In the genomic region with DNA sequence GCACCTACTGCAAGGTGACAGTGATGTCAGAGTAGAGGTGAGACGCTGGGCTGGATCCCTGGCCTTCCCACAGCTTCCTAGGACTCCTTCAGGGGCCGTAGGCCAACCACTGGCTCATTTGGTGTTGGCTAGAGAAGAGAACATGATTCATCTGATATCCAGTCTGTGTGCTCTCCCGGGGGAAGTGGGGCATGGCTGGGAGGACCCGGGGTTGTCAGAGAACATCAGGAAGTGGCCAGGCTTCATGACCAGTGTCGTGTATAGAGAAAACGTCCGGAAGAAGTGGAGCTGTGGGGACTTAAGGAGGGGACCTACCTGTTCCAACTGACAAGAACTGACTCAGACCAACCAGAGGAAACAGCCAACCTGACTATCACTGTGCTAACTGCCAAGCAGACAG, we compare ENCODE assay signal across 23 mouse cellular contexts. TPM values are rescaled to one million over a fixed set of nuclear protein-coding genes. Genes with fewer than 3 reads are reported as not detected.
DNase-seq lines count a peak whose midpoint lies in the region; ATAC-seq lines count a peak whose summit lies in the region.
"Had no signal": no experiment of that assay in that cellular context is flagged by ENCODE, and none has a peak within 500 bp of the region (broad histone marks: within the 10 kb centered on the region; RNA-seq: fewer than 3 reads in every experiment).

No protein-coding gene starts in this region.

- H3K4me1 ChIP-seq in midbrain, embryonic 11.5 days (ENCODE audit: control insufficient read depth, insufficient read depth, low read length), result no peaks in the 10 kb centered on the region
- H3K4me1 ChIP-seq in midbrain, embryonic 13.5 days (replicated peaks), result no peaks in the 10 kb centered on the region

- no peak overlapping the region for H3K27ac ChIP-seq in midbrain, embryonic 11.5 days (ENCODE audit: low read depth, low read length)
- H3K27ac ChIP-seq in midbrain, embryonic 13.5 days, result no peak overlapping the region

- DNase-seq in midbrain, embryonic 11.5 days (ENCODE audit: low spot score, missing footprints), result peak; percentile 59
- DNase-seq in 3T3-L1 (ENCODE audit: low read depth, low spot score) (peak; percentile 31), 416B (ENCODE audit: low read depth) (peak; percentile 76)
- no peak for DNase-seq in cerebellum, postnatal 14 days
- DNase-seq in kidney, postnatal 4 days, result no peak
- DNase-seq: adrenal gland, adult 2 months; adrenal gland, adult 8-10 months; adrenal gland, postnatal 10 days; adrenal gland, postnatal 14 days; adrenal gland, postnatal 25 days; adrenal gland, postnatal 36 days; B cell, adult 2 months; cerebellum, adult 11 months; cerebellum, adult 11-12 months; cerebellum, adult 18-20 months; cerebellum, adult 2 months; cerebellum, adult 8-10 months had no signal

- ATAC-seq in midbrain, embryonic 11.5 days (ENCODE audit: low FRiP score), result no peak
- no peak for ATAC-seq in midbrain, embryonic 13.5 days
- ATAC-seq: activated CD4-positive, CD25-positive, alpha-beta regulatory T cell, adult 4 months; CD4-positive, CD25-positive, alpha-beta regulatory T cell, adult 4 months; Patski had no signal

- H3K27me3 ChIP-seq in midbrain, embryonic 11.5 days (ENCODE audit: control insufficient read depth, insufficient read depth, low read length), result no peaks in the 10 kb centered on the region; the same call in 1 of the 2 replicates
- peaks cover under 1% of the 10 kb centered on the region for H3K27me3 ChIP-seq in midbrain, embryonic 13.5 days
- H3K27me3 ChIP-seq: Patski had no signal

- no peak overlapping the region for H3K9ac ChIP-seq in midbrain, embryonic 11.5 days (ENCODE audit: low read length)
- no peak overlapping the region for H3K9ac ChIP-seq in midbrain, embryonic 13.5 days (replicated peaks)

- WGBS in midbrain, embryonic 11.5 days, result 91% methylated on average over 7 of the region's 7 CpGs
- 91% methylated on average over 7 of the region's 7 CpGs for WGBS in midbrain, embryonic 13.5 days

- no peaks in the 10 kb centered on the region for H3K9me3 ChIP-seq in midbrain, embryonic 11.5 days (ENCODE audit: control insufficient read depth, low read length)
- no peaks in the 10 kb centered on the region for H3K9me3 ChIP-seq in midbrain, embryonic 13.5 days
- H3K9me3 ChIP-seq: G1E had no signal

- no peak overlapping the region for H3K4me2 ChIP-seq in midbrain, embryonic 11.5 days
- H3K4me2 ChIP-seq in midbrain, embryonic 13.5 days (replicated peaks), result no peak overlapping the region

- no peaks in the 10 kb centered on the region for H3K36me3 ChIP-seq in midbrain, embryonic 11.5 days (ENCODE audit: control insufficient read depth, insufficient read depth, low read length)
- H3K36me3 ChIP-seq in midbrain, embryonic 13.5 days, result no peaks in the 10 kb centered on the region
- H3K36me3 ChIP-seq: G1E had no signal

- no peak overlapping the region for H3K4me3 ChIP-seq in midbrain, embryonic 11.5 days (ENCODE audit: low read depth, low read length)
- H3K4me3 ChIP-seq in midbrain, embryonic 13.5 days (replicated peaks), result no peak overlapping the region

RNA-seq across cellular contexts. Expression of gene Spint1, which starts 8.1 kb away (rescaled TPM):
- polyA plus RNA-seq in midbrain, embryonic 11.5 days (2014; fragmentation: Nextera tagmentation; extraction: Ambion mirVana), result 1.1 and 1.2 TPM in 2 replicates
- 0.34 and 0.48 TPM in 2 replicates for polyA plus RNA-seq in midbrain, embryonic 13.5 days (2015; fragmentation: Nextera tagmentation; extraction: Ambion mirVana)
- polyA plus RNA-seq: activated CD4-positive, CD25-positive, alpha-beta regulatory T cell, adult 4 months; CD4-positive, CD25-positive, alpha-beta regulatory T cell, adult 4 months; G1E had no signal

RNA-seq across cellular contexts. Expression of gene Ppp1r14d, which starts 15.5 kb away (rescaled TPM):
- polyA plus RNA-seq in midbrain, embryonic 11.5 days (2014; fragmentation: Nextera tagmentation; extraction: Ambion mirVana), result 0.21 TPM in 1 of 2 replicates, not detected in the other
- polyA plus RNA-seq in midbrain, embryonic 13.5 days (2015; fragmentation: Nextera tagmentation; extraction: Ambion mirVana), result not detected in 2 replicates
- polyA plus RNA-seq: activated CD4-positive, CD25-positive, alpha-beta regulatory T cell, adult 4 months; adrenal gland, adult 2 months; brain, embryonic 14.5 days; CD4-positive, CD25-positive, alpha-beta regulatory T cell, adult 4 months; cerebellum, adult 2 months; G1E; Patski had no signal

RNA-seq across cellular contexts. Expression of gene Rhov, which starts 25.8 kb away (rescaled TPM):
- 1.3 and 2.6 TPM in 2 replicates for polyA plus RNA-seq in midbrain, embryonic 11.5 days (2014; fragmentation: Nextera tagmentation; extraction: Ambion mirVana)
- polyA plus RNA-seq in midbrain, embryonic 13.5 days (2015; fragmentation: Nextera tagmentation; extraction: Ambion mirVana), result 15.1 and 15.5 TPM in 2 replicates
- polyA plus RNA-seq: activated CD4-positive, CD25-positive, alpha-beta regulatory T cell, adult 4 months; CD4-positive, CD25-positive, alpha-beta regulatory T cell, adult 4 months; G1E had no signal

RNA-seq across cellular contexts. Expression of gene Dnajc17, which starts 36.7 kb away (rescaled TPM):
- 22.5 and 25.6 TPM in 2 replicates for polyA plus RNA-seq in midbrain, embryonic 11.5 days (2014; fragmentation: Nextera tagmentation; extraction: Ambion mirVana)
- polyA plus RNA-seq in midbrain, embryonic 13.5 days (2015; fragmentation: Nextera tagmentation; extraction: Ambion mirVana), result 24.0 and 24.3 TPM in 2 replicates

RNA-seq across cellular contexts. Expression of gene Zfyve19, which starts 36.8 kb away (rescaled TPM):
- 44.2 and 48.9 TPM in 2 replicates for polyA plus RNA-seq in midbrain, embryonic 11.5 days (2014; fragmentation: Nextera tagmentation; extraction: Ambion mirVana)
- polyA plus RNA-seq in midbrain, embryonic 13.5 days (2015; fragmentation: Nextera tagmentation; extraction: Ambion mirVana), result 56.7 and 59.1 TPM in 2 replicates

Comparison
In these comparisons a context has a peak if more than half of its experiments do, and no peak if none do; other contexts are left out.
1. DNase-seq: peak in midbrain, embryonic 11.5 days (single experiment), 3T3-L1 (single experiment) and 416B (single experiment); none in cerebellum, postnatal 14 days (0 of 2) and kidney, postnatal 4 days (0 of 2).